Mouse (Mus musculus) limb, embryonic 15.5 days (tissue): ENCODE measurements at regions not wholly inside any gene's neighbourhood (a gene's known extent, or its start where the extent isn't known, plus 50 kb on each side); places are given as distances from the start of the nearest gene placed in this dataset.
"Not testable (repeated sequence)": the region's sequence is repeated elsewhere in the genome, so short reads cannot be mapped to it uniquely, and the experiment has no call there.

Source experiments
- ATAC-seq: fragments of 200-750 bp; cut with Nextera tagmentation; 2 replicates; pipeline ENCODE4 v1.8.0; 2017; ENCODE audit warnings: low read depth, moderate TSS enrichment; ENCODE audit not compliant: insufficient number of reproducible peaks, low FRiP score, low TSS enrichment
- H3K27ac ChIP-seq: fragments of 300-500 bp; sonication (generic); 2 replicates; pipeline ENCODE4 v1.5.1; 2015; ENCODE audit warnings: moderate library complexity, mild to moderate bottlenecking, inconsistent platforms
- H3K27me3 ChIP-seq: fragments of 300-500 bp; sonication (generic); 2 replicates; pipeline ENCODE4 v1.6.1; 2015; ENCODE audit warnings: inconsistent platforms
- H3K36me3 ChIP-seq: fragments of 300-500 bp; sonication (generic); 2 replicates; pipeline ENCODE4 v1.6.1; 2015; ENCODE audit warnings: inconsistent platforms
- H3K4me1 ChIP-seq: fragments of 300-500 bp; sonication (generic); 2 replicates; pipeline ENCODE4 v1.6.1; 2015; ENCODE audit warnings: inconsistent platforms
- H3K4me2 ChIP-seq: fragments of 300-500 bp; sonication (generic); 2 replicates; pipeline ENCODE4 v1.6.1; 2015; ENCODE audit warnings: mild to moderate bottlenecking, inconsistent platforms
- H3K4me3 ChIP-seq: fragments of 300-500 bp; sonication (generic); 2 replicates; pipeline ENCODE4 v1.5.1; 2015; ENCODE audit warnings: mild to moderate bottlenecking, inconsistent platforms
- H3K9ac ChIP-seq: fragments of 300-500 bp; sonication (generic); 2 replicates; pipeline ENCODE4 v1.6.1; 2015; ENCODE audit warnings: inconsistent platforms
- H3K9me3 ChIP-seq: fragments of 300-500 bp; sonication (generic); 2 replicates; pipeline ENCODE4 v1.6.1; 2016; ENCODE audit warnings: inconsistent platforms
- WGBS: fragments of 180-500 bp; shearing (Covaris S2); methylation state at CpG from one replicate; pipeline ENCODE4 v1.1.7; 2015; 5-methylcytosine and 5-hydroxymethylcytosine counted together

DNA sequence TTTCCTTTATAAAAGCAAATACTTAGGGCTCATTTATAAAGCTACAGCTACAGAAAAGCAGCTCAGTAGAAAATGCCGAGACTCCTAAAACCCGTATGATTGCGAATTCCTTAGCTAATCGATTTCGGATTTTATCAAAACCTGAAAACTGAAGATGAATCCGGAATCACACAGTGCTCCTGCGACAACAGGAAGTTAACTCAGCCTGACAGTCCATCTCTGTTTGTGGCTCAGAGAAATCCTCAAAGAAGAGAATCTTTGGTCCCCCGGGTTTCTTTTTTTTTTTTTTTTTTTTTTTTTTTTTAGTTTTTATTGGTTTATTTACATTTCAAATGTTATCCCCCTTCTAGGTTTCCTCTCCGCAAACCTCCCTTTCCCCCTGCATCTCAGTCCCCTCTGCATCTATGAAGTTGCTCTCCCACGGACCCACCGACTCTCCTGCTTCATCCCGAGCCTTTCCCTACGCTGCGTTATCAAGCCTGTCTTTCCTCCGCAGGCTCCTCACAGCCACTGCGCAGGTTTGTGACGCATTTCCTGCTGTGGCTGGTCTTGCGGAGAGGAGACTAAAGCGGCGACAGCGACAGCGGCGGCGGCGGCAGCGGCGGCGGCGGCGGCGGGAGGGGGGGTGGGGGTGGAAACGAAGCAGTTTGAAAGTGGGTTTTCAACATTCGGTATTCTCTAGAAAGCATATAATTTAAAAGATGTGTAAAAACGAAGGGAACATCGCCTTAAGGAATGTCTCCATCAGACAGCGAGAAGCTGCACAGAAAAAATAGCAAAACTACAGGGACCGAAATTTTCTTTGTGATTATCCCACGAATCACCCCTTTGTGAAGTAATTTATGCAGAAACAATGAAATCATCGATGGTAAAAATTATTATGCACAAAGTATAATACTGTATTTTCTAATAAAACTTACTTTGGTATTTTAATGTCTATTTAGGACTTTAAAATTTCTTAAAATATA, 352.3 kb upstream of the Snrpn start:
- H3K27ac ChIP-seq, H3K36me3 ChIP-seq, ATAC-seq, H3K9ac ChIP-seq, H3K9me3 ChIP-seq, H3K4me1 ChIP-seq, H3K27me3 ChIP-seq: not testable (repeated sequence)
- Histone ChIP-seq H3K4me3 (peak overlapping the region; percentile 33), H3K4me2 (peak overlapping the region; percentile 36)
- WGBS: 13% methylated on average over 39 of the region's 39 CpGs

GRCm38 (mm10) chr7:60487839-60488454, 347.9 kb upstream of the Snrpn start:
- H3K27me3 ChIP-seq, ATAC-seq, H3K4me2 ChIP-seq, H3K27ac ChIP-seq, H3K36me3 ChIP-seq, H3K9me3 ChIP-seq, H3K4me3 ChIP-seq, H3K4me1 ChIP-seq, H3K9ac ChIP-seq: not testable (repeated sequence)
- 4% methylated on average over 4 of the region's 4 CpGs for WGBS

GRCm38 (mm10) chr7:60450074-60450603, 310.1 kb upstream of the Snrpn start:
- H3K4me1 ChIP-seq, ATAC-seq, H3K4me2 ChIP-seq, H3K9ac ChIP-seq, H3K27ac ChIP-seq, H3K9me3 ChIP-seq, H3K36me3 ChIP-seq, H3K27me3 ChIP-seq, H3K4me3 ChIP-seq: not testable (repeated sequence)
- 54% methylated on average over 3 of the region's 3 CpGs for WGBS

GRCm38 (mm10) chr7:60449239-60450073, 309.4 kb upstream of the Snrpn start:
- H3K36me3 ChIP-seq, H3K4me3 ChIP-seq, H3K27me3 ChIP-seq, ATAC-seq, H3K9me3 ChIP-seq, H3K4me1 ChIP-seq, H3K27ac ChIP-seq, H3K9ac ChIP-seq, H3K4me2 ChIP-seq: not testable (repeated sequence)
- WGBS: 60% methylated on average over 2 of the region's 2 CpGs

- Histone ChIP-seq H3K4me2 (no peak overlapping the region), H3K4me1 (no peaks in the 10 kb centered on the region), H3K9me3 (no peaks in the 10 kb centered on the region), H3K36me3 (no peaks in the 10 kb centered on the region), H3K9ac (no peak overlapping the region), H3K27ac (no peak overlapping the region), H3K4me3 (no peak overlapping the region), H3K27me3 (no peaks in the 10 kb centered on the region)
- no peak for ATAC-seq
- WGBS: 79% methylated on average over 3 of the region's 3 CpGs
Measured at GRCm38 (mm10) chr7:60438781-60439180, 298.8 kb upstream of the Snrpn start.

GRCm38 (mm10) chr7:60391011-60391863, 251.2 kb upstream of the Snrpn start:
- peak overlapping the region; percentile 37 for H3K4me3 ChIP-seq
- peak overlapping the region; percentile 43 for H3K4me2 ChIP-seq
- not testable (repeated sequence) for H3K9me3 ChIP-seq, H3K9ac ChIP-seq, H3K4me1 ChIP-seq, H3K27ac ChIP-seq, H3K36me3 ChIP-seq, ATAC-seq, H3K27me3 ChIP-seq
- WGBS: 8% methylated on average over 33 of the region's 33 CpGs

DNA sequence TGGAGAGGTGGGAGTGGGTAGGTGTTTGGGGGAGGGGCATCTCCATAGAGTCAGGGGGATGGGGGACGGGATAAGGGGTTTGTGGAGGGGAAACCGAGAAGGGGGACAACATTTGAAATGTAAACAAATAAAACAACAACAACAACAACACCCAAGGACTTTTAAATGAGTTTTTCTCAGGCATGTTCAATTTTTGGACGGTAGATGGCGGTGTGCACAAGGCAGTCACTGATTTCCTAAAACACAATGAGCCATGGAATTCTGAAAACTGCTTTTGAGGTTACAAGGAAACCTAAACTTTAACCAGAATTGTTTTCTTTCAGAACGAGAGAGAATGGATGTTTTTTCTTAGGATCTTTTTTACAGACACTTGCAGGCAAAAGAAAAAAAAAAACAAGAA, 246.9 kb upstream of the Snrpn start:
- 5% methylated on average over 5 of the region's 5 CpGs for whole genome bisulfite sequencing
- not testable (repeated sequence) for H3K27me3 ChIP-seq, H3K4me2 ChIP-seq, H3K9me3 ChIP-seq, ATAC-seq, H3K4me1 ChIP-seq, H3K9ac ChIP-seq, H3K4me3 ChIP-seq, H3K27ac ChIP-seq, H3K36me3 ChIP-seq

- not testable (repeated sequence) for H3K4me1 ChIP-seq, H3K27ac ChIP-seq, H3K9ac ChIP-seq, H3K9me3 ChIP-seq, H3K36me3 ChIP-seq, H3K4me2 ChIP-seq, H3K4me3 ChIP-seq, H3K27me3 ChIP-seq, ATAC-seq
- WGBS: 14% methylated on average over 3 of the region's 3 CpGs
Measured at GRCm38 (mm10) chr7:60374001-60374400, 234.0 kb upstream of the Snrpn start.

DNA sequence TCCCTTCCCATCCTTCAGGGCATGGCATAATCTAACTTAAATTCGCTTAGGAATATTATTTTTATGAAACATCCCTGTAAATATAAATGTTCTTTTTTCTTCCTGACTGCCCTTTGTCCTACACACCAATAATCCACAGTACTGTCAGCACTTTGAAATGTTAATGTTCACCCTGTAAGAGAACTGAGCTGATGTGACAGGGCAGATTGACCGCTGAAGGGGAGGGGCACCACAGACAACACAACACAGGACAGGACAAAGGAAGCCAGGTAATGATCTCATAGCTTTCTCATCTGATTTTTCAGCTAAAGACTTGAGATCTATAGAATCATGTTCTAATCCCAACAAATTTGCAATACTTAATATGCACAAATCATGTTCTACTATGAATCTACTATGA, 212.2 kb upstream of the Snrpn start:
- H3K9ac ChIP-seq, H3K36me3 ChIP-seq, H3K9me3 ChIP-seq, H3K27me3 ChIP-seq, H3K4me2 ChIP-seq, H3K4me3 ChIP-seq, H3K4me1 ChIP-seq, H3K27ac ChIP-seq, ATAC-seq: not testable (repeated sequence)
- 71% methylated on average over 2 of the region's 2 CpGs for WGBS
